Mouse (Mus musculus): ENCODE results near the gene Lrrc66.

Lrrc66 gene

DNA sequence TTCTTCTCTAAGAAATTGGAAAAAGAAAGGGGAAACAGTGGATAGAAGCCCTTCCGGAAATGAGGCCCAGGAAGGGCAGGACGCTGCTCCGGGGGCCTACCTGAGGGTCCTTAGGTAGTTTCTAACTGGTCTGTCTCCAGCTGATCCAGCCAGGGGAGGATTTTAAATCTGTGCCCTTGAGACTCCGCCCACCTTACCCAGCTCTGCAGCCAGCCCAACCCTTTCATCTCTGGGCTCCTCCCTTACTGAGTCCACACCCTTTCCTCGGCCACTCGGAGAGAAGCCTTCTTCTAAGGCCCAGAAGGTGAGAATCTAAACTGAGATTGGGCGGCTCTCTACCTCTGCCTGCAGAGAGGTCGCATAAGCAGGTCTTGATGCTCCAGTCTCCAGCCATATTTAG is at the start of gene Lrrc66:
Lrrc66 (minus strand) TSS at position 236 of the 400 bp plus-strand sequence.
- in situ Hi-C loops (cut with MboI, MseI), result loop anchor here in 1 of 2 experiments (10.0 to 25.0 kb wide), 2 partner anchors 87 to 620 kb away; partner anchors contain the start of gene Slc10a4

DNA sequence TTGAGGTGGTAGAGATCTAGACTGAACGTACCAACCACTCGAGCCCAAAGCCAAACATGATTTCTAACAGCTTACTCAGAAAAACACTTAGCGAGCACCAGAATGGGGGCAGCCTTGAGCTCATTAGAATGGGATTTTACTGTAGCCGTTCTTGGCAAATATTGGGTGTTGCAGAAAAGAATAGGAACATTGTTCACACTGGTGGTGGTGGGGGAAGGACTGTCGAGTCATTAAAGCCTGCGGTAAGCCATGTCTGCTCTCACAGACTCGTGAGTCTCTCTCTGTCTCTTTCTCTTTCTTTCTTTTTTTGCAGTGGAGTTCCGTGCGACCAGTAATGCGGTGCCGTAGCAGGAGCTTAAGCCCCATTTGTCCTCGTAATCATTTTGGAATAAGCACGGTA is 44.3 kb upstream of the Lrrc66 start:
- in situ Hi-C loops (cut with MboI, MseI), result no loop called here

DNA sequence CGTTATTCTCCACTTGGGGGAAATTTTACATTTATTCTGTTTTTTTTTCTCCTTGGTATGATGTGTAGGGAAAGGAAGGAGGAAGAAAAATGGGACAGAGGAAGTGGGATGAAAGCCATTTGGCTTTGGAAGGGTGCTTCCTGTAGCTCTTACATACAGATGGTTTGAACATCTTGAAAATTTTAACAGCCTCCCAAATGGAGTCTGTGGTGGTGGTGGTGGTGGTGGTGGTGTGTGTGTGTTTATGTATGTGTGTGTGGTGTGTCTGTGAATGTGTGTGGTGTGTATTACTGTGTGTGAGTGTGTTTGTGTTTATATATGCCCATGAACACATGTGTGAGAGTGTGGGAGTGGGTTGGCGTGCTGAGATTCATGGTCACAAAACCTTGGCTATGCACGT is 43.3 kb upstream of the Lrrc66 start:
- in situ Hi-C loops (cut with MboI, MseI), result no loop called here

DNA sequence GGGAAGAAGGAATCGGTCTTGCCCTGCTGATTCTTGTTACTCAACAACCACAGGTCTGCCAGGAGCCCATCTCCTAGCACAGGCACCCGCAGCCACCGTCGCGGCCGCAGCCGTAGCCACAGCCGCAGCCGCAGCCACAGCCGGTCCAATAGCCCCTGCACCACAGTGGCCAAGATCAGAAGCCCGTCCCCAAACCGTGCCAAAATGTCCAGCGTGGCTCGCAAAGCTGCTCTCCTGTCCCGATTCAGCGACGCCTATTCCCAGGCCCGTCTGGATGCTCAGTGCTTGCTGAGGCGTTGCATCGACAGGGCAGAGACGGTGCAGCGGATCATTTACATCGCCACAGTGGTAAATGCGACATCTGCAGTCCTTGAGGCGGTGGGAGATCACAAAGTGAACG is 37.1 kb upstream of the Lrrc66 start:
- in situ Hi-C loops (cut with MboI, MseI), result no loop called here

DNA sequence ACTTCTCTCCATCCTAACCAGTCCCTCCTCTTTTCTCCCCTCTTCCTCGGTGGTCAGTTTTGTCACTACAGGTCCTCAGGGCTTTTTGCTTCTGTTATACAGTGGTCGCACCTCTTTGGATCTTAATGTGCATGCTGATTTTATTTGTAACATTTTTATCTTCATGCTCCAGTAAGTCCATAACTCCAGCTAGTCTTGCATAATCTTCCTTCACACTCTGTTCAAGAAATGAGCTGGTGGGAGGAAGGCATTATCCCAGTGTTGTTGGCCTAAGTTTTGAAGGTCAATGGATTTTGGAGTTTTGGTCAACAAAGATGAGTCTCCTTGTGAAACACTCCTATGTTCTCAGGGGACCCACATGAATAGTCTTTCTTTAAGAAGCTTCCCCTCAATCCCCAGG is 35.6 kb upstream of the Lrrc66 start:
- in situ Hi-C loops (cut with MboI, MseI), result no loop called here

DNA sequence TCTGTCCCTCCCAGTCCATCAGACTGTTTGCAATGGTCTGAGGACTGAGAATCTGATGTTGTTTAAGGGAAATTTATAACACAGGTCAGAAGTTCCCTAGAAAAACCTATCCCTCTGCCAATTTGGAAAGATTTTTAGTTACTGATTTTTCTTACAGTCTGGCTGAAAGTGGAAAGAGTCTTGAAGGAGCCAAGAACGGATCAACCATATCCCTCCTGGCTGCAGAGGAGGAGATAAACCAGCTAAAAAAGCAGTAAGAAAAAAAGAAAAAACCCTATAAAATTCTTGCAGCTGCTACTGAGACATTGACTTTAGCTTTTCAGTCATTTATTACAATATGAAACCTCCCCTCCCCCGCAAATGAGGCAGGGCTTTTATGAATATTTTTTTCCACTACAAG is 34.4 kb upstream of the Lrrc66 start:
- in situ Hi-C loops (cut with MboI, MseI), result no loop called here

DNA sequence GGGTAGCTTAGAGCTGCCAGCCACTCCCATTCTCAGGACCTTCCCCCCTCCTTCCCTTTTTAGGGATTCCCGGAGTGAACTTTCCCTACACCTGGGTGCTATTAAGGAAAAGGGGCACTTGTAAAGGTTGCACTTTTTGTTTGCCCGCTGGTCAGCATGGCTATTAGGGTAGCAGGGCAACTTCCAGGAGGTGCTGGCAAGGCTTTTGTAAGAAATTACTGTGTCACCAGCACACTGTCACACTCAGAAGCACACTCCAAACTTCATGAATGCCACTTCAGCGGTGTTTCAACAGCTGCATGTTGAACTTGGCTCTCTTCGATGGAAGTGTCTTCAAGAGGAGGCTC is 19.5 kb upstream of the Lrrc66 start:
- in situ Hi-C loops (cut with MboI, MseI), result no loop called here

DNA sequence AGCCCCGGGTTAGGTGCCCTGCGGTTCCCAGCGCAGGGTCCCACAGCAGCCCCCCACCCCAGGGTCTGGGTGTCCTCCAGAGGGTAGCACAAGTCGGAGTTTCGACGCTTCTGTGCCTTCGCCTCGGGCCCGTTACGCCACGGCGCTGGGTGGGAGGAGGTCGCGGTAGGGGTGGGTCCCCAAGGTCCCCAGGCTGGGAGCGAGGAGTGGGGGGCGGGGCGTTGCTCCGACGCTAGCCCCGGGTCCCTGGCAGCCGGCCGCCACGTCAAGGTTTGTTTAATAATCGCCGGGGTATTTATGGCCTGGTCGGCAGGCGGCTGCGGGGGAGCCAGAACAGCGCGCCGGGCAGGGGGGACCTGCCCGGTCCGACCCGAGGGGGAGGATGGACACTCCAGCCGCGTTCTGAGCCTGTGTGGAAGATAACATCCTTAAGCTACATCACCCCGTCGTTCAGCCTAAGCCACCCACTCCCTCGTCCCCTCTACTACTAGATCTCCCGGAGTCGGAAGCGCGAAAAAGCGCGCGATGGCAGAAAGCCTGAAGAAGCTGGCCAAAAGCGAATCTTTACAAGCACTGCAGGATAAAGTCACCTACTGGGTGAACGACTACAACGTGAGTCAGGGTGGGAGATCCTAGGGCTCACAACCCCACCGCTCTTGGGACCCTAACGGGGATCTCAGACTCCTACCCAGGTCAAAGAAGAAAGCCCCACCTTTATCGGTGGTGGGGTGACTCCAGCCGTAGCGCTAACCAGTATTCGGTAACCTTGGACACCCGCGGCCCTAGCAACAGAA is 18.9 kb upstream of the Lrrc66 start, which contains the start of gene Spata18:
Spata18 (plus strand) TSS at position 319 of the 794 bp plus-strand sequence.
- in situ Hi-C loops (cut with MboI, MseI), result no loop called here

DNA sequence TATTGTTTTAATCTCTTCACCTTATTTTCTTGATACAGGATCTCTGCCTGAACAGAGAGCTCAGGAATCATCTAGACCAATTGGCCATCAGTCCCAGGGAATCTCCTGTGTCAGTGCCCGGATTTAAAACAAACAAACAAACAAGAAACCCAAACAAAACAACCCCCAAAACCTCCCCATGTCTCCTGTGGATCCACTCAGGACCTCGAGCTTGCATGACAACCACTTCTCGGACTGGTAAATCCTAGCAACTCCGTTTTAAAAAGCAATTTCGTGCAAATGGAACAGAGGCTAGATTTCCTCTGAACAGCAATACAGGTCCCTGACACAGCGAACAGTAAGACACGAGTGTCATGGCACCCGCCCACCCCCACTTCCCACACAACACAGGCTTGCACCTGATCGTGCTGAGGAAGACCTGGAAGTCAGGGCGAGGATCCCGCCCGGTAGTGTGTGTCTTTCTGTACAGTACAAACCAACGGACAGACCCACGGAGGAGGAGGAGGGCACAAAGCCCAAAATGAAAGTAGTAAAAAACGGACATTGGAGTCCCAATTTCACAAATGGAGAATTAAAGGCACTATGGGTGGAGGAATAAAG is 18.1 kb upstream of the Lrrc66 start:
- in situ Hi-C loops (cut with MboI, MseI), result no loop called here

DNA sequence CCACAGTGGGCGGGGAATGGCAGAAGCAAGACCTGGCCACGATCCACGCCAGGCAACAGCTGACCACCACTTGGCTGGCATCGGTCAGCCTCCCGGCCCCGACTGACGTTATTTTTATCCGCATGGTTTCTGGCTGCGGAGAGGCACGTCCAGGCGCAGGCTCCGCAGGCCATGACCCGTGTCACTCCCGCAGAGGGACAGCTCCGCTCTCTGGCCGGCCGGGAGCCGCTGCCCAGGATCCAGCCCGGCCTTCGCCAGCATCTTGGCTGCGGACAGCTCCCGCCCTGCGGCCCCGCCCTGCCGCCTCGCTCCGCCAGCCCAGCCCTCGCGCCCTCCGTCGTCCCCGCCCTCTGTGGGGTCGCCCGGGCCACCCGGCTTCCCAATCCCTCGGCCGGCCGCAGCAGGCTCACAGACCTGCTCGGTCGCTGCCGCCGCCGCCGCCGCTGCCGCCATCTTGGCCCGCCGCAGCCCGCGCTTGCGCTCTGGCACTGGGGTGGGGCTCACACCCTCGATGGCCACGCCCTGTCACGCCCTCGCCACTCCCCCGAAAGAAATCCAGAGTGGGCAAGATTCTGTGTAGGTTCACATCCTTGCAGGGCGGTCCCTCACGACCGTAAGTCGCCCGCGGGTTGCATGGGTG is 15.1 kb upstream of the Lrrc66 start, which contains the start of gene Sgcb:
Sgcb (minus strand) TSS at position 530 of the 640 bp plus-strand sequence.
- in situ Hi-C loops (cut with MboI, MseI), result loop anchor here in 1 of 2 experiments (25.0 kb wide), 1 partner anchor 635 kb away; the partner anchor contains the start of gene Slc10a4

DNA sequence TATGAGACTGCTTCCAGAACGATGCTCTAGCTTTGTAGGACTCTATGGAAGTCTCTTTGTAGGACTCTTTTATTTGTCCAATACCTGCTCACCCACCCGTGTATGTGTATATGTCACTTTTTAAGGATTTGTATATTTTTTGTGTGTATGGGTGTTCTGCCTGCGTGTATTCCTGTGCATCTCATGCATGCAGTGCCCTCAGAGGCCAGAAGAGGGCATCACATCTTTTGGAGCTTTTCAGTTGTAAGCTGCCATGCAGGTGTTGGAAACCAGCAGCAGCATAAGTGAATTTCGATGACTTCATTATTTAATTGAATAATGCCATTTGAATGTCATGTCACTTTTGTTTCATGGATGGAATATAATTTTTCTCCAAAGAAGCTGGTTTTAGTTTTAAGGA is 9.8 kb upstream of the Lrrc66 start:
- in situ Hi-C loops (cut with MboI, MseI), result loop anchor here in 1 of 2 experiments (25.0 kb wide), 1 partner anchor 630 kb away; the partner anchor contains the start of gene Slc10a4

DNA sequence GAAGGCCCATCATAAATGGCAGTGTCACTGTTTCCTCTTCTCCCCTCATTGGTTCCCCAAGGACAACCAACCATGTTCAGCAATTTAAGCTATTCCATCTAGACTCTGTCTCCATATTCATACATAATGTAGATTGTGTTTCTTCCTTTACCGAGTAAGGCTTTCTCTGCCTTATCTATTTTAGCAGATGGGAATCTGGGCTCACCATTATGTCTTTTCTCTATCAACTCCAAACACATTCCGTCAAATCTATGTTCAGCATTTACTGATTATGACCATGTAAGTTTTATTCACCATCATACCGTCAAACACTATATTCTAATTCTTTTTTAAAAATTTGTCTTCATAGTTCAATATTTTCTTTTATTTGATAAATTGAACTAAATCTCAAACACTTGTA is 8.7 kb upstream of the Lrrc66 start:
- in situ Hi-C loops (cut with MboI, MseI), result loop anchor here in 1 of 2 experiments (25.0 kb wide), 1 partner anchor 629 kb away; the partner anchor contains the start of gene Slc10a4

DNA sequence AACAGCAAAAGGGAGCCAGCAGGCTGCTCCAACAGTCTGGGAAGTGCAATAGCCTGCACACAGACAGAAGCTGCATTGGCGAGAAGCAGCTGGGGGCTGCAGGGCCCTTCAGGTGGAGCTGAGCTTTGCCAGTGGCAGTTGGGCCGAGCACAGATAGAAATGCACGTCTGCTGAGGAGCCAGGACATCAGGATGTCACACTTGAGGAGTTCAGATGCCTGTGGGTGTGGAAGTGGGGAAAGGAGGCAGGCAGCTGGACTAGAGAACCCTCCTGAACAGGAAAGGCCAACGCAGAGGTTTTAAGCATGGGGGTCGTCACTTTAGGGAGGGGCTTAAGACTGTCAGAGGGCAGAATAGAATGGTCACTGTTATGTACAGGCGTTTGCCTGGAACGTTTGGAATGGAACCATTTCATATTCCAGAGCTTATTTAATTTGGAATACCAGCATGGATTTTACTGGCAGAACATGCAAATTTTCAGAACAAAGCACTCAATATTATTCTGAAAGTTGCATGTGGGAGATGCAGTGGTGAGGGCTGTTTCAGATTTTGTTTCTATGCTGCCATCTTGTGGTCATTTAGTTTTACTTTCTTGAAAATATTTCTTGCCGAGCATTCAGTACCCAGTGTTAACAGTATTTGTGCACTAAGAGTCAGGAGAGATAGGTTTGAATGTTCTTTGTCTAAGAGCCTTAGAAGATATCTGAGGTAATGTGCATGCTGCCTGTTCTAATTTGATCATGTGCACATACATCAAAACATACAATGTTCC is 5.2 kb upstream of the Lrrc66 start:
- in situ Hi-C loops (cut with MboI, MseI), result loop anchor here in 1 of 2 experiments (10.0 to 25.0 kb wide), 2 partner anchors 93 to 625 kb away; partner anchors contain the start of gene Slc10a4

DNA sequence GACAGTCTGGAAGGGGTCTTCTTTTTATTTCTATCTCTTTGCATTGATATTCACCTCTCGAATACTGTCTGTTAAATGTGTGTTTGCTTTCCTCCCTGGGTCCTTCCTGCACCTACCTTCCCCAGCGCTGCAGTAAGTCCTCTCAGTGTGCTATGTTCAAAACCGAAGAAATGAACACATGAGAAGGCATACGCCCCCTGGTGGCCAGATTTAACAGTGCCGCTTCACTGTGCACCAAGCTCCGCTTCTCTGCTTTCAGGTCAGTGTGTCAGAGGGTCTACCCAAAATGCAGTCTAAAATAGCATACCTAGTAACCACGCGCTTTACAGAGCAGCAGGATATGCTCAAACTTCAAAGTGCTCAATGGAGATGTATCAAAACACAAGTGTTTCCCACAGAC is 815 bp upstream of the Lrrc66 start:
- in situ Hi-C loops (cut with MboI, MseI), result loop anchor here in 1 of 2 experiments (10.0 to 25.0 kb wide), 2 partner anchors 88 to 621 kb away; partner anchors contain the start of gene Slc10a4

DNA sequence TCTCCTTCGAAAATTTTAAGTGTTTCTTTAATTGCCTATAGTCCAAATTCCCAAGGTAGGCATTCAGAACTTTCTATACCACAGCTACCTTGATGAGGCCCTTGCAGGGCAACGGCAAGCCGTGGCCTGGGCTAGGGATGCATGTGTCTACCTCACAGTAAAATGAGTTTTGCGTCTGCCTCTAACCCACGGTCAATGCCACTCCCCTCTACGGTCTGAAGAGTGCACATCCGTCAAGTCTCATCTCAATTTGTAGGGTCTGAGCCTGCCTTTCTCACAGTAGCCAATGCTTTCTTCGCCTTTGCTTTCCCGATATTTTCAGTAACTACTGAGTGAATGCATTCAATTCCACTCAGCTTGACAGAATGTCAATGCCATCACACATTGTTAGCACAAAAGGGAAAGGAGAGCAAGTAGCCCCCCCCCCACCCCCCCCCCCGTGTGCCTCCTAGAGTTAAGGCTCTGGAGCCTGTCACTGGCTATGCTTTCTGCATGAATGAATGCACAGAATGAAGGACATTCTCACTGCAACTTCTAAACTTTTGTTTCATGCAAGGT is 1.2 kb downstream of the Lrrc66 start:
- in situ Hi-C loops (cut with MboI, MseI), result loop anchor here in 1 of 2 experiments (10.0 to 25.0 kb wide), 2 partner anchors 86 to 619 kb away; partner anchors contain the start of gene Slc10a4

DNA sequence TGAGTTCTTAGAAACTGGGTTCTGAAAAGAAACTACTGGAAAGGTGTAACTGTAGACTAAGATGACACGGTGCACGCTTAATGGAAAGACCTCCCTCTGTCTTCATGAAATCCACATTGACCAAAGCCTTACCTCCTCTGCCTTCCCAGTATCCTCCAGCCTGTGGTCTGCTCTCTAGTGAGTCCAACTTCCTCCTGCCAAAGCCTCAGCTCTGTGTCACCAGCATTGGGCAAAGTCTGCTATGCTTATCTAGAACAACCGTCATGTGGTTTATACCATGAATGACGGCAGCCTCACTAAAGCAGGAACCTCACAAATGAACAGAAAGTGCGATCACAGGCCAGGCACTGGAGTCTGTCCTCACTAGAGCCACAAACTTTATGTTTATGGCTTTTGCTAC is 2.2 kb downstream of the Lrrc66 start:
- in situ Hi-C loops (cut with MboI, MseI), result loop anchor here in 1 of 2 experiments (10.0 to 25.0 kb wide), 2 partner anchors 85 to 618 kb away; partner anchors contain the start of gene Slc10a4

DNA sequence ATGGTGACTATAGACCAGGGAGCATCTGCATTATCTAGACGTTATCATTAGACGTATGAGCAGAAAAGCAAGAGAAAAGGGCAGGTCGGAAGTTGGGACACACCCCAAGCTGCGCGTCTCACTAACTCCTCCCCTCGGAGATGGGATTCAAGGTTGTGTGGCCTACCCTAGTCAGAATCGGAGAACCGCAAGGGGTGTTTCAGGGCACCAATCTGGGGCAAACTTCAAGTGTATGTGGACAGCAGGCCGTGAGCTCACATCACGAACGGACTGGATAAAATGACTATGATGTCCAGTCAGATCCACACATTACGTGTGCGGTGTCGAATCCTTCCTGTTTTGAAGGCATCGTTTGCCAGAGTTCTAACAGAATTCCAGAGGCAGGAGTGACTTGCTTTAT is 4.3 kb downstream of the Lrrc66 start:
- in situ Hi-C loops (cut with MboI, MseI), result loop anchor here (5.0 to 25.0 kb wide), 2 partner anchors 196 to 616 kb away; partner anchors contain the start of gene Slc10a4 (in 1 of the 2)

DNA sequence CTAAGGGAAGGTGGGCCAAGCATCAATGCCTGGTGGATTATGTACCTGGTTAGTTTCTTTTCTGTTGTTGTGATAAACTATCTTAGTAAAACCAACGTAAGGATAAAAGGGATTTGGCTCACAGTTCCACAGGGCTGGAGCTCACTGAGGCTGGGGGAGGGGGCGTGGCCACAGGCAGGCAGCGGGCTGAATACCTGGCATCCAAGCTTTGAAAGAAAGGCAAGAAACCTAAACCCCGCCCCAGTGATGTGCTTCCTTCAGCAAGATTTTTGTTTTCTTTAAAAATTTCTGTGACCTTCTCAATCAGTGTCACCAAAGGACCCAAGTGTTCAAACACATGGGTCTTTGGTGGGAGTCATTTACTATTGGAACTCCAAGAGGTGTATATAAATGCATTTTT is 4.8 kb downstream of the Lrrc66 start:
- in situ Hi-C loops (cut with MboI, MseI), result loop anchor here (5.0 to 25.0 kb wide), 2 partner anchors 195 to 615 kb away; partner anchors contain the start of gene Slc10a4 (in 1 of the 2)

DNA sequence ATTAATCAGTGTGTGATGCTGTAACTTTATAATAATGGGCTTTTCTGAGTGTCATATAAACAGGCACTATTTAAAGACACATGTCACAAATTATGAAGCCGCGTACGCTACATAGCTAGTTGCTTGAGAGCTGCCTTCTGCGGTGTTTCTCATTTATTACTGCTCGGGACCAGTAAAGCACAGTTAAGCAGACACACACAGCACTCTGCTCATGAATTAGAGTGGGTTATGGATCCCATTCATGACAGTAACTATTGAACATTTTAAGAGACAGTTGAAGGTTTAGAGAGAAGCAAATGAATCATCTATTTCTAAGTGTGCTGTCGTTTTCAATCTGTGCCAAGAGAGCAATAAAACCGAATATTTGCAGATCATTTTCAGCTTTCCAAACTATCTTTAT is 5.5 kb downstream of the Lrrc66 start:
- in situ Hi-C loops (cut with MboI, MseI), result loop anchor here (5.0 to 25.0 kb wide), 2 partner anchors 195 to 615 kb away; partner anchors contain the start of gene Slc10a4 (in 1 of the 2)

DNA sequence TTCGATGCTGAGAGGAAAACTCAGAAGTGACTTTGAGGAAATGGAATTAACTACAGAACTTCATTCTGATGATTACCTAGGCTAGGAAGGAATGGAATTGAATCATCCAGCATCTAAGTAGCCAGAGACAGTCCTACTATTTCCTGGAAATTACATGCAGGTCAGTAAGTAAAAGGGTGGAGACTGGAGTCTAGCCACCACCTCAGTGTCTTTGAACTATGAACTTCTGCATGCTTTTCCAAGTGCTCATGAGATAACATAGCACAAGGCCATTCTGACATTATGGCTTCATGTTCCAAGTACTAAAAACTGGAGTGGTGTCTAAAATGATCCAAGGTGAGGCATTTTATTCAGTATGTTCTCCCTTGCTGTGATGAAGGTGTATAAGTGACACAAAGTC is 6.8 kb downstream of the Lrrc66 start:
- in situ Hi-C loops (cut with MboI, MseI), result loop anchor here (5.0 to 25.0 kb wide), 2 partner anchors 193 to 613 kb away; partner anchors contain the start of gene Slc10a4 (in 1 of the 2)

Measured in T-helper 17 cell (primary cell).